Mouse (Mus musculus): Measurements from ENCODE around the gene Tmprss13.

Gene Tmprss13

DNA sequence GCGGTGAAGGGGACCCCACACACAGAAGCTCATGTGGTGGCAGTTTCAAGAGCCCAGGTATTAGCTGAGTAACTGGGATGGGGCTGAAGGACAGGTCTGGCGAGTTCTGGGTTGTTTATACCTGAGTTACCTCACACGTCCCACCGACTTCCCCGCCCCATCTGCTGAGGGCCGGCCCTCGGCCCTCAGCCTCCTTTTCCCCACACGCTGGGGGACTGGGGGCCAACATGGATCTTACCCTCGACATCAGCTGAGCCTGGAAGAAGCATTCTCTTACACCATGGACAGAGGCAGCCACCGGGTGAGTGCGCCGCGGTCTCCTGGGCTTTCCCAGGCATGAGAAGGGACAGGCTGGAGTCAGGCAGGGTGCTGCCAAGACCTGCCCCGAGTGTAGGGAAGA lies at the start of gene Tmprss13:
Gene Tmprss13 (plus strand): TSS at position 246 of the 400 bp plus-strand sequence.
- DNase-seq (ENCODE audit: low read depth) = no peak

DNA sequence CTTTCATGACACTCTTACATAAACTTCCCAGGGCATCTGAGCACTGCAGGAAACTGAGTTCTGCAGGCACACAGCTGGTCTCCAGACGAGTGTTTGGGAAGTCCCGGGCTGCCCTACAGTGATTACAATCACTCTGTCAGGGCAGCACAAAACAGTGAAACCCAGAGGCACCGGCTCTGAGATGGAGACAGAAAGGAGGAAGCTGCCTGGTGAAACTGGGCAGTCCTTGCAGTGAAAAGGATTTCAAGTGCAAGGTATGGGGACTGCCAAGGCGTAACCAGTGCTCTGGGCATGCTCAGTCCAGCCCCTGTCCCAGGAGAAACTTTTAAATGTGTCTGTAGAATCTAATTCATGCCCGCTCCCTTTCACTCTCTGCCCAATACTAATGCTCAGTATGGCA lies 46.7 kb upstream of the Tmprss13 start:
- DNase-seq (ENCODE audit: low read depth) = no peak

DNA sequence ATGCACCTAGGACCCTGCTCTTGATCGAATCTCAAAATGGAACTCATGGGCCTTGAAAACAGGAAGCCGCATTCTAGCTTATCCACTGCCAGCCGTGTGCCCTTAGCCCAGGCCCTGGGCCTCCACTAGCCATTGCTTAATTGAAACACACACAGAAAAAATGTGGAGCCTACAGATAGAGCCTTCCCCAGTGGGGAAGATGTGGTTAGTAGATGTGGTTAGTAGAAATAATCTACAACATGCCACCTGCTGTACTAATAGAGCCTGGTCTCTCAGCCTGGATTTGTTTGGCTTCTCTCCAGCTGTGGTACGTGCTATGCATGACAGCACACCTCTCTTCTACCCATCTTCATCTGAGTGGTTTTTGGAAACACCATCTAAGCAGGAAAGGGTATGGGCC lies 44.7 kb upstream of the Tmprss13 start:
- DNase-seq (ENCODE audit: low read depth) = no peak

DNA sequence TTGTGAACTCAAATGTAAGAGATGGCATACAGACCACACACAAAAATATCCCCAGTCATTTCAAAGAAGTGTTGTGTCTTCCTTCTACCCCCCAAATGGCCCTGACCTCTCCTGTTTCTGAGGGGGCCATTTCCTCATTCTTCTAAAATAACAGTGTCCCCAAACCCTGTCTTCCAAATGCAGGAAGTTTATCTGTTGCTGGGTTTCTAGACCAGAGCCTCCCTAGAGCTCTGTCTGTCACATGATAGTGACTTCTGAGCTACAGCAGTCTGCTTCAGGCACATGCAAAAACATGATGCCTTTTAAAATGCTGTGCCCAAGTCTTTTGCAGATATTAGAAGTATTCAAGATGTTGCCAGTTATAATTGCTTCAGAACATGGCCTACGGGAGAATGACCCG lies 44.3 kb upstream of the Tmprss13 start:
- DNase-seq (ENCODE audit: low read depth) = no peak

DNA sequence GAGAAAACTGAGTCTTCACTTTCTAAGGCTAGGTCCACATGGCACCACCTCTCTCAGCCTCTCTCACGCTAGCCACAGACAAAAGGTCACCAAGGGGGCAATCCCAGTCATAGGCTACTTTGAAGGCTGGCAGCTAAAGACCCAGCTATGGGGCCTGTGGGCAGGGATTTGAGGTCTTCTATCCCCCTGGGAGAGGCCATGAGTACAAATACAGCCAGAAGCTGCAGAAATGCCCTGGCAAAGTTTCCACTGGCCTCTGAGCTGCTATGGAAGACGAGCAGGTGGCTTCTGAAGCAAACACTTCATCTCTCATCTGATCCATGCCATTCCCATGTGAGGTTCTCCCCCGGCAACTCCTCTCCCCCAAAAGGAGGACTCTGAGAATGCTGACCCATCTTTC lies 38.8 kb upstream of the Tmprss13 start:
- no peak for DNase-seq (ENCODE audit: low read depth)

DNA sequence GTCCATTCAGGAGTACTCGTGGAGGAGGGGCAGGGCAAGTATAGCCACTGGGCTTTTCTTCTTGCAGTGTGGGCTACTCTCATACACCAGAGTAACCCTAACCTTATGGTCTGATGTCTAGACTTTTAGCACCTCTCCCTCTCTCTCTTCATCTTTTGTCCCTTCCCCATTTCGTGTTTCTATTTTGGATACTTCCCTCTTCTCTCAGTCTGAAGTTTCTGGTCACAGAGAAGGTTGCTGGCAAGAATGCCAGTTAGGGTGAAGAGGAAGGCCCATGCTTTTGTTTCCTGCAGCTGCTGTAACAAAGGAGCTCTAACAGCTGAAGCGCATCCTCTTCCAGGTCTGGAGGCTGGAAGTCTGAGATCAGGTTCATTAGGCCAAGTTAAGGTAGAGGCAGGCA lies 38.0 kb upstream of the Tmprss13 start:
- DNase-seq (ENCODE audit: low read depth) = no peak

DNA sequence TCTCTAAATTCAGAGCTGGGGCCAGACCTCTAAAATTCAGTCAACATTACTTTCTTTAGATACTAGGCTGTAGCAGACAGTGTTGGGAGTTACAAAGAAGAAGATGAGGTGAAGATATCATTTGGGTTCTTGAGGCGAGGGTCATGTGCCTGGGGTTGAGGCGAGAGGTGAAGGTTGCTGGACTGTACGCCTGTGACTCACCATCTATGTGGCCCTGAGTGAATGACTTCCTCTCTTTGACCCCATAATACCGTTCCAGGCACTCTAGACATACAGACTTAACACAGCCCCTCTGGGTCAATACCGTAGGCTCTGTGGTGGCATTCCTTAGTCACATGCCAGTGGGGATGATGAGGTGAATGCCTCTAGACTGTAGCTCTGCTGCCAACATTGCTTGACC lies 36.4 kb upstream of the Tmprss13 start:
- DNase-seq (ENCODE audit: low read depth) = no peak

DNA sequence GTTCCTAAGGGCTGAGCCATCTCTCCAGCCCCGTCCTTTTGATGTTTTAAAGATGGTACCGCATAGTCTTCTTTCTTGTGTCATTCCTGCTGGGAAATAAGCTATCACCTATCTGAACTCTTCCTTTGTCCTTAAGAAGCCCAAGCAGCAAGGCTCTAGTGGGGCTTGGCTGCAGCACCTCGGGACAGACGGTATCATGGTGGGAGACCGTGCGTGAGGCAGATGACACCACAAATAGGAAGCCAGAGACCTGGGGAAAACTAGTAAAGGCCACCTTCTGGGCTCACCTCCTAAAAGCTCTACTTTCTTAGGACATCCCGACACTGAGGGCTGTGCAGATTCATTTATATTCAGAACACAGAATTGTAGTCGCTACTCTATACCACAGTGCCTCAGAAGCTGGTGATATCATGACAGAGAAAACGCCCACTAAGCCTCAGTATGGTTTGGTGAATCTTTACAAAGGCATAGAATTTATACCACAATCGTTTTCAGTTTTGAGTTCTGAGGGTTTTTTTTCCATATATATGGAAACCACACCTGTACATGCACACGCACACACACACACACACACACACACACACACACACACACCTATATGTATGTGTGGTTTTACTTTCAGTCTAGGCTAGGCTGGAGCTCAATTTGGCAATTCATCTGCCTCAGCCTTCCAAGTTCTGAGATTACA lies 27.3 kb upstream of the Tmprss13 start:
- no peak for DNase-seq (ENCODE audit: low read depth)

DNA sequence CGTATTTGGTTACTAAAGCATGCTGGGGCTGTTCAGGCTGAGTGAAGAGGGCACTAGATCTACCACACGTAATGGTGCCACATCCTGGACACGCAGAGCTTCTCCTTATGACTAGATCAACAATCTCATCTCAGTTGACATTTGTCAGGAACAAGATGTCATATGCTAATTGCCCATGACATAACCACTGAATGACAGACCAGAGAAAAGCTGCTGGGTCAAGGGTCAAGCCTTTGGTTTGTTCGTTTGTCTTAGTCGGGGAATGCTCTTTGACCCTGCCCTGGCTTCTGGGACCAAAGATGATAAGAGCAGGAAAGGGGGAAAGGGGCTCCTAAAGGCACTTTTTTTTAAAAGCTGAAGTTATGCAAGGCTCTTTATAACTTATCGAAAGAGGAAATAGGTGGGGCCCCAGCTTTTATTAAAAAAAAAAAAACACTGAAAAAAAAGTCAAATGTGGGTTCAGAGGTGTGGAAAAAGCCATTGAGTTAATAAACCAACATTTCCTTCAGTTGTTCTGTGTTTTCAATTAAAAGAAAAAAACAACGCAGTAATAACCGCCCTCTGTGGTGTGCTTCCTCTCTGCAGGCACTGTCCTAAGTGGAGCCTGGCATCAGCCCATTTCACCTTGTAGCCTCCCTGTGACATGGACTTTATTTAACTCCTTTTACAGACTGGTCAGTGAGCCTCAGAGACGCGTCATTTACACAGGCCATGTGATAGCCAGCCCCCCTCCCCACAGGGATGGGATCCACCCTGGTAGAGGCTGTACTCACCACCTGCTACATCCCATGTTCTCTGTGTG lies 24.5 kb upstream of the Tmprss13 start:
- DNase-seq (ENCODE audit: low read depth) = no peak

DNA sequence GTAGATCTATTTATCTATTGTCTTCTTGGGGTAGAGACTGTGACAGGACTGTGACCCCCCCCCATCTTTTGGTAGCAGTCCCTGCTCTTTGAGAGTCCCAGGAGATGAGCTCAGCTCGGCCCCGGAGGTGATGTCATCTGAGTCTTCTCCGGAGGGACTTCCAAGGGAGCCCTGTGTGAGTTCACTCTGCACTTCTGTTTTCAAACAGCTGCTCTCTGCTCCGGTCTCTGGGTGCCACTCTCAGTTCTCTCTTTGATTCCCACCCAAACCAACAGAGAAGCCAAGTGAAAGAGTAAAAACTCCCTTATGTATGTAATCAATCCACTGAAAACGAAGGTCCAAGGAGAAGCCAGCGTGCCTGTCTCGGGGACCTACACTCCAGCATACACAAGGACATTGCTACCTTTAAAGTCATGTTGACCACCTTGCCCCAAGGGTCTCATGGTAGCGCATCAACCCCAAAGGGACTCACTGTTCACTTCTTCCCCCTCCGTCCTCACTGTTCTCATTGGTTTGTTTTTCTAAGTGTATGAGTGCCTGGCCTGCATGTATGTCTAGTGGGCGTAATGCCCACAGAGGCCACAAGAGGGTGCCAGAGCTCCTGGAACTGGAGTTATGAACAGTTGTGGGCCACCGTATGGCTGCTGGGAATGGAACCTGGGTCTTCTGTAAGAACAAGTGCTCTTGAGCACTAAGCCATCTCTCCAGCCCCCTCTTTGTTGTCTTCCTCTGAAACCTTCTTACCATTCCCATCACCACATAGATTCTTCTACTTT lies 19.5 kb upstream of the Tmprss13 start:
- DNase-seq (ENCODE audit: low read depth) = peak; percentile 10

DNA sequence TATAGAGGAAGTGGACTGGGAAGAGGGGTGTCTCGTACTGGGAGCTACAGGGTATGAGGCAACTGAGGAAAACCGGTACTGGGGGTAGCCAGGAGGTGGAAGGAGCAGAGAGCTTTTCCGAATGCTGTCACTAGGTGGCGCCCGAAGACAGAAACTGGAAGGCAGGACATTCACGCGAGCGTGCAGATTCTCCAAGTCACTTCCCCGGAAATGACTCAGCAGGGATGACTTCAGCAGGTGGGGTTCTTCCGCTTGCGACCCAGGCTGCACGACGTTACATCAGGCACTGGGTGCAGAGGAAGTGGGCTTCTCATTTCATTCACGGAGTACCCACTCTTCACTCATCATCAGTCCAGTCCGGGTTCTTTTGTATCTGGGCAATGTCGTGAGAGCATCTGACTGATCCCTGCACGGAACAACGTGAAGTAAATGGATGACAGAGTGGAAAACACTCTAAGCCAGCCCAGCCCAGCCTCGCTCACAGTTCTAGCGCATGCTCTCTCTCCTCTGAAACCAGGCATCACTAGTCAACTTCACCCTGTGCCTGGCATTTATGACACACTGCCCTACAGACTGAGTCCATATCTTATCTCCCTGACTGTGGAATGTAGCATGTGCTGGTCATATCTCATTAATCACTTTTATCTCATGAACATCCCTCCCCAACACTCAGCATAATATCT lies 18.3 kb upstream of the Tmprss13 start:
- DNase-seq (ENCODE audit: low read depth) = peak; percentile 59

DNA sequence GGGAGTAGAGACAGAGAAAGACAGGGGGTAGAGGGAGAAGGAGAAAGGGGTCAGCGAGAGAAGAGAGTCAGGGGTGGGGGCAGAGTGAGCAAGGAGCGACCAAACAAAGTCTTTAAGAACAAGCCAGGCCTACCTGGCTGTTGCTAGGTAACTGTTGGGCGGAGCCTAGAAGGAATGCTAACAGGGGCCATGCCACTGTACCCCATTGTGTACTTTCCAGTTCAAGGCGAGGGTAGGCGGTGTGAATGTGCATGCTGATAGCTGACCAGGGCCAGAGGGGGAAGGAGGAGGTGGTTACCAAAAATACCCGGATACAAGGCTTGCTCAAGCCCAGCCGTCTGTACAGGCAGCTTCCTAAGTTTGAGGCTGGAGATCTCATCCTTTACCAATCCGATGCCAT lies 17.1 kb upstream of the Tmprss13 start:
- DNase-seq (ENCODE audit: low read depth) = no peak

DNA sequence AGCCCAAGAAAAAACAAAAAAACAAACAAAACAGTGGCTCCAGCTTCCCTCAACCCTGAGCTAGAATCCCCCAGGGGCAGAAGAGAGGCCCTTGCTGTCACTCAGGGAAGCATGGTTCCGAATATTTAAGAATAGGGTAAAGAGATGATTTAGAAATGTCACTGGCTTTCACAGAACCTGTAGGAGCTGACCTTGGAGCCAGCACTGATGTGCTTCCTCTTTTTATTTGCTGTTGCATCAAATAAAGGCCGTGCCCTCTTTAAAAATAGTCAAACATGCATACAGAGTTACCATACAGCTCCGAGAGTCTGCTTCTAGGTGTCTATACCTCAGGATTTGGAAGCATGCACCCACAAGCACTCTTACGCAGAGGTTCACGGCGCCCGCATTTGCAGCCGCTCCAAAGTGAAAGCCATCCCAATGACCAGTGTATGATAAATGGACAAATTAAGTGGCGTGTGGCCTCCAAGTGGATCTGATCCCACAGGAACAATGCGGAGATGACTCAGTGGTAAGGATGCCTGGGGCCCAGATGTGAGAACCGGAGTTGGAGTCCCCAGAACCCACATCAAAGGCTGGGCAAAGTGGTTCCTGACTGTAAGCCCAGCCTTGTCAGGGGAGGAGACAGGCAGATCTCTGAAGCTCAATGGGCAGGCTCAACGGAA lies 12.0 kb upstream of the Tmprss13 start:
- no peak for DNase-seq (ENCODE audit: low read depth)

DNA sequence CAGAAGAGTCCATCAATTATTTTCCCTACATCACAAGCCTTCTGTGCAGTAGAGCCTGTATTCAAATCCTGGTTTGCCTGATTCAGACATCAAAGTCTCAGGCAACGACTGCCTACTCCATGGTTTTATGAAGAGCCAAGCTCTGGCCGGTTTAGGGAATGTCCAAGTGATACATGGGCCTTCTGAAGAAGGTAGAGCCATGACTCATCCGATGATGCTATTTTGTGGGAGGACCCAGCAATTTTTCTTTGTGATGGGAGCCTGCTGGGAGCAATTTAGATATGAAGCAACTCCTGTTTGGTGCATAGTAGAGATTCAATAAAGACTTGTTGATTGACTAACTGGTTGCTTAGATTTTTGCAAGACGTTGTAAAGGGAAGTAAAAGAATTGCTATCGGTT lies 10.4 kb upstream of the Tmprss13 start:
- no peak for DNase-seq (ENCODE audit: low read depth)

DNA sequence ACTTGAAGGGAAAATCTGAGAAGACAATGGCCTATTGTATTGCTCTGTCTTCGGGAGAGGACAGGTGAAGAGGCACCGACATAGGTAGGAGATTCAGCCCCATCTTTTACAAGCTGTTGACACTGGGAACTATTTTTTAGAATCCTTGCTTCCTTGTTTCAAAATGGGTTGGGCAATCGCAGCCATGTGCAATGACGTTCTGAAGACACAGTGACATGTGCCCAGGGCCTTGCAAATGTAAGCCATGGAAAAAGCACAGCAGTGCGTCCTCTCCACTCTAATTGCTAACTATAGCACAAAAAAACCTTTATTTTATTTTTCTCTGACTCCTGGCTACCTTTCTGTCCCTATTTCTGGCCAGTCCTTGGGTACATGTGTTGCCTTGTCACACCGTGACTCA lies 7.0 kb upstream of the Tmprss13 start:
- DNase-seq (ENCODE audit: low read depth) = no peak

DNA sequence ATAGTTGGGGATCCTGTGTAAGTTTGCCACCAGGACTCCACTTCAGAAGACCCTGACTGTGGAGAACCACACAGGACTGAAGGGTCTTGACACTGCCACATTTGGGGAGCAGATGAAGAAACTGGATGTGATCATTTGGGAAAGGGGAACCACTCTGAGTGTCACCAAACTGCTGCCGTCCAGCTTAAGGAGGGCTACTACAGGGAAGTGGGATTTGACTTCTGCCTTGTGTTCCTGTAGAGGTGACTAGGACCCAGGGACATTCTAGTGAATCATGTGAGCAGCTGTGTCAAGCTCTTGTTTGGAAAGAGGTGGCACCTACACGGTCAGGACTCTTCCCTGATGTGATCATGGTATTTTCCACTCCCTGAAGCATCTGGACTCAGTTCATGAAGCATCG lies 5.0 kb upstream of the Tmprss13 start:
- no peak for DNase-seq (ENCODE audit: low read depth)

DNA sequence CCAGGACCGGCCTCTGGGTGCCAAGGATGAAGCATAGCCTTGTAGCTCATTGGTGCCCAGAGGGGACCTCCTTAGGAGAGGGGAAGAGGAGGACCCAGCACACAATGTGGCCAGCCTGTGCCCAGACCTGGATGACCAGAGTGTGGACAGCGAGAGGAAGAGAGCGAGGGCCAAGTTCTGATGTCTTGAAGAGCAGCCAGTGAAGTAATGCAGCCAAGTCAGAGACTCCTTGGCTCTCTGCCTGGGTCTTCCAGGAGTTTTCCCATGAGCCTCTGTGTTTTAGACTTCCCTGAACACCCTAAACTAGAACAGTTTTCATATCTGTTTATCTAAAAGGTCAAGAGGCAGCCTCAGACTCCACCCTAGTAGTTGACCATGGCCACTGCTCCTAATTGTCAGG lies 1.3 kb upstream of the Tmprss13 start:
- peak; percentile 23 for DNase-seq (ENCODE audit: low read depth)

DNA sequence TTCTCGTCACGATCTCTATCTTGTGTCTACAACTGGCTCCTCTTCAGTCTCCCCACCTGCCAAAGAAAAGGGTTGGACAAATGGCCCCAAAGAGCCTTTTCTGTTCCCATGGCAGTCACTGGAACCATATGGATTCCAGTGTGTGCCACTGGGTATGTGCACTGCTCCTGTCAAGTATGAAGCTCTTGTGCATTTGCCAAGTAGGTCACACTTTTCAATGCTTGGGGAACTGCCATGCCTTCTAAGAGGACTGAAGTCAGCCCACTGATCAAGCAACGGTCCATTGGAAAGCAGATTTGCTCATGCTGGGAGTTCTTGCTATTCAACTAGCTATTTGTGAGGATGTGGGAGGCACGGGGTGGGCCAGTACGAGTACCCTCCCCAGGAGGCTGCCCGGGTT lies 2.6 kb downstream of the Tmprss13 start:
- DNase-seq (ENCODE audit: low read depth) = no peak

DNA sequence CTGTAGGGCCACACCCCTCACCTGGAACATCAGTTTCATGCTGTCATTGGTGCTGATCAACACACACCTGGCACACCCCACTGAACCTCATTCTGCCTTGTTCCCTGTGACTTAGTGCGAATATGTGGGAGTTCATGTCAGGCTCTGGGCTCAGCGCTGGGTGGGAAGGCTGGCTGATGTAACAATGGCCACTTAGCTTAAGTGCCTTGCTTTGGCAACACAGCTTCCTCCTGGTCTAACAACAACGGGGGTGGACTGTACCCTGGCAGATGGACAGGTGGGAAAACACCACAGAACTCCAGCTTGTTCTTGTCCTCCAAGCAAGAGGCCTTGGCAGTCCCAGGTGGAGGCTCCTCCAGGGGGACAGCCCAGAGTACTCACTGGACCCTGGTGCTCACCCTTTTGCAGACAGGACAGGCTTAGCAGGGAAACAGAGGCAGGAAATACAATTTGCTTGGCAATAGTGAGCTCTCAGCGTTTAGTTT lies 3.1 kb downstream of the Tmprss13 start:
- no peak for DNase-seq (ENCODE audit: low read depth)

DNA sequence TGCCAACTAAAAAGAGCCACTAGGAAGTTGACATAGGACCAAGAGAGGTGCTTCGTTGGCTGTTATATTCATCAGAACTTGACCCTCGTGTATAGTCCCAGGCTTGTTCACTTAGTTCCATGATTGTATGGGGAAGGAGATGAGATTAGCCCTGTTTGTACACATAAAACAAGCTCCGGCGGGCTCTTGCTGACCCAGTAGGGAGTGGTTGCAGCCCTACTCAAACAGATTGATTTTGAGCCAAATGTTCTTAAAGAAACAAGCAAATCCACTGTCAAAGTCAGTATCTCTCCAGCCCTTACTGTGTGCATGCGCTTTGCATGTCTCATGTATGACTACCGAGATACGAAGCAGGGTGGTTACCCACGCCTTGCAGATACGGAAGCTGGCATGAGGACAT lies 7.5 kb downstream of the Tmprss13 start:
- DNase-seq (ENCODE audit: low read depth) = no peak

DNA sequence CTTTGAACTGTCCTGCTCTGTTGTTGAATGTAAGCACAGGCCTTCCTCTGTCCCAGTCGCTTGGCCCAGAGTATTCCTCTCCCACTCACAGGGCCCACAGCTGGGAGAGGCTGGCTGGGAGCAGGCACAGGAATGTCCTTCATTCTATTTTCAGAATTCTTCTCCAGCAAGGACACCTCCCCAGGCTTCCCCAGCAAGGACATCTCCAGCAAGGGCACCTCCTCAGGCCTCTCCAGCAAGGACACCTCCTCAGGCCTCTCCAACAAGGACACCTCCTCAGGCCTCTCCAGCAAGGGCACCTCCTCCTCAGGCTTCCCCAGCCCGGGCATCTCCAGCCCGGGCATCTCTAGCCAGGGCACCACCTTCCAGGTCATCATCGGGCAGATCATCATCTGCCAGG lies 9.4 kb downstream of the Tmprss13 start:
- no peak for DNase-seq (ENCODE audit: low read depth)

DNA sequence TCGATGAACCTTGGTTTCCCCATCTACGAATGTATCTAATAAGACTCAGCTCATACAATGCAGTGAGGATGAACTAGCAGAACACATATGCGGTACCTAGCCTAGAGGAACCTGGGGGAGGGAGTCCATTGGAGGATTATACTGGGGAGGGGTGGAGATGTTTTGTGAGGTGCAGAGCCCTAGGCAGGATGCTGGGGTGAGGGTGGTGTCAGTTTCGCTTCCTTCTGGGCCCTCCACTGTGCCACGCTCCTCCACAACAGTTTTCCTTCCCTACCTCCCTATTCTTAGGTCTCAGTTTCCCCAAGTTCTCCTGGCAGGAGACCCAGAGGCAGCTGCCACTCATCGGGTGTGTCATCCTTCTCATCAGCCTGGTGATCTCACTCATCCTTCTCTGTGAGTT lies 10.7 kb downstream of the Tmprss13 start:
- DNase-seq (ENCODE audit: low read depth) = no peak

Data from NIH3T3 (cell line).